Mouse (Mus musculus): ENCODE data around the gene Cacna1i. TPM values are rescaled to one million over a fixed set of nuclear protein-coding genes. Genes with fewer than 3 reads are reported as not detected.

Cacna1i gene
- total and polyA plus RNA-seq, 2 experiments from 2014 or later = 0.58 to 11.1 TPM

- Histone ChIP-seq H3K36me3 (ENCODE audit: insufficient read depth) (peaks cover 47% of the 10 kb centered on the region), H3K4me1 (ENCODE audit: insufficient read depth) (peaks cover 30% of the 10 kb centered on the region), H3K9ac (no peak overlapping the region), H3K9me3 (ENCODE audit: low read length) (no peaks in the 10 kb centered on the region), H3K27ac (ENCODE audit: low read depth, low read length) (peak overlapping the region; percentile 41; the same call in 1 of the 2 replicates), H3K27me3 (ENCODE audit: insufficient read depth, low read length) (no peaks in the 10 kb centered on the region), H3K4me3 (ENCODE audit: low read depth, low read length) (no peak overlapping the region), H3K4me2 (ENCODE audit: low read depth) (0 out of 2 replicates have a peak overlapping the region, but pooled peaks have one; percentile 97)
- 65% methylated on average over 11 of the region's 11 CpGs for WGBS
- TF ChIP-seq CTCF (IDR thresholded peaks at IDR 0.05; ENCODE audit: low read depth) = no peak
- ATAC-seq = no peak
- DNase-seq = no peak
Observed at GRCm38 (mm10) chr15:80258240-80259170, 28.5 kb upstream of the Cacna1i start.

- H3K27me3 ChIP-seq (ENCODE audit: insufficient read depth, low read length) = no peaks in the 10 kb centered on the region
- H3K4me3 ChIP-seq (ENCODE audit: low read depth, low read length) = no peak overlapping the region
- no peak overlapping the region for H3K4me2 ChIP-seq (ENCODE audit: low read depth)
- H3K27ac ChIP-seq (ENCODE audit: low read depth, low read length) = no peak overlapping the region
- H3K4me1 ChIP-seq (ENCODE audit: insufficient read depth) = peaks cover 24% of the 10 kb centered on the region
- no peaks in the 10 kb centered on the region for H3K9me3 ChIP-seq (ENCODE audit: low read length)
- H3K9ac ChIP-seq = no peak overlapping the region
- H3K36me3 ChIP-seq (ENCODE audit: insufficient read depth) = peaks cover 47% of the 10 kb centered on the region
- DNase-seq (no peak), ATAC-seq (no peak)
- no peak for TF ChIP-seq CTCF (IDR thresholded peaks at IDR 0.05; ENCODE audit: low read depth)
- 64% methylated on average over 8 of the region's 8 CpGs for WGBS
Observed at GRCm38 (mm10) chr15:80259406-80260045, 27.5 kb upstream of the Cacna1i start.

GRCm38 (mm10) chr15:80260677-80261076, 26.4 kb upstream of the Cacna1i start:
- Histone ChIP-seq H3K4me1 (ENCODE audit: insufficient read depth) (peaks cover 24% of the 10 kb centered on the region), H3K4me2 (ENCODE audit: low read depth) (no peak overlapping the region), H3K9me3 (ENCODE audit: low read length) (no peaks in the 10 kb centered on the region), H3K27me3 (ENCODE audit: insufficient read depth, low read length) (no peaks in the 10 kb centered on the region), H3K4me3 (ENCODE audit: low read depth, low read length) (no peak overlapping the region), H3K9ac (no peak overlapping the region), H3K36me3 (ENCODE audit: insufficient read depth) (peaks cover 47% of the 10 kb centered on the region), H3K27ac (ENCODE audit: low read depth, low read length) (no peak overlapping the region)
- ATAC-seq (0 out of 2 replicates have a peak, but pooled peaks have one; percentile 19), DNase-seq (peak; percentile 86)
- TF ChIP-seq CTCF (IDR thresholded peaks at IDR 0.05; ENCODE audit: low read depth) = peak; percentile 96
- 12% methylated on average over 3 of the region's 3 CpGs for whole genome bisulfite sequencing

GRCm38 (mm10) chr15:80261100-80261499, 25.9 kb upstream of the Cacna1i start:
- H3K27me3 ChIP-seq (ENCODE audit: insufficient read depth, low read length) = no peaks in the 10 kb centered on the region
- H3K4me1 ChIP-seq (ENCODE audit: insufficient read depth) = peaks cover 24% of the 10 kb centered on the region
- H3K9ac ChIP-seq = no peak overlapping the region
- peaks cover 47% of the 10 kb centered on the region for H3K36me3 ChIP-seq (ENCODE audit: insufficient read depth)
- no peak overlapping the region for H3K27ac ChIP-seq (ENCODE audit: low read depth, low read length)
- H3K4me2 ChIP-seq (ENCODE audit: low read depth) = no peak overlapping the region
- H3K4me3 ChIP-seq (ENCODE audit: low read depth, low read length) = no peak overlapping the region
- no peaks in the 10 kb centered on the region for H3K9me3 ChIP-seq (ENCODE audit: low read length)
- no peak for TF ChIP-seq CTCF (IDR thresholded peaks at IDR 0.05; ENCODE audit: low read depth)
- no peak for ATAC-seq
- DNase-seq = no peak
- WGBS = 87% methylated on average over 7 of the region's 7 CpGs

GRCm38 (mm10) chr15:80263610-80264575, 23.1 kb upstream of the Cacna1i start, which contains the start of gene Rps19bp1:
Gene Rps19bp1 (minus strand): TSS chr15:80264315.
- Histone ChIP-seq H3K9me3 (ENCODE audit: low read length) (no peaks in the 10 kb centered on the region), H3K9ac (peak within 1 kb of the TSS; percentile 77), H3K27ac (ENCODE audit: low read depth, low read length) (peak within 1 kb of the TSS; percentile 54; the same call in 1 of the 2 replicates), H3K4me3 (ENCODE audit: low read depth, low read length) (peak within 1 kb of the TSS; percentile 80), H3K4me2 (ENCODE audit: low read depth) (peak within 1 kb of the TSS; percentile 79), H3K27me3 (ENCODE audit: insufficient read depth, low read length) (no peaks in the 10 kb centered on the region), H3K4me1 (ENCODE audit: insufficient read depth) (peaks cover 9% of the 10 kb centered on the region; the same call in 1 of the 2 replicates), H3K36me3 (ENCODE audit: insufficient read depth) (peaks cover 19% of the 10 kb centered on the region)
- no peak for TF ChIP-seq CTCF (IDR thresholded peaks at IDR 0.05; ENCODE audit: low read depth)
- ATAC-seq = peak; percentile 95
- DNase-seq = peak; percentile 95
- WGBS = 2% methylated on average over 66 of the region's 66 CpGs

GRCm38 (mm10) chr15:80266281-80266680, 20.8 kb upstream of the Cacna1i start:
- Histone ChIP-seq H3K27ac (ENCODE audit: low read depth, low read length) (no peak overlapping the region), H3K36me3 (ENCODE audit: insufficient read depth) (peaks cover 2% of the 10 kb centered on the region; the same call in 1 of the 2 replicates), H3K9ac (no peak overlapping the region), H3K4me2 (ENCODE audit: low read depth) (no peak overlapping the region), H3K27me3 (ENCODE audit: insufficient read depth, low read length) (no peaks in the 10 kb centered on the region), H3K9me3 (ENCODE audit: low read length) (no peaks in the 10 kb centered on the region), H3K4me3 (ENCODE audit: low read depth, low read length) (no peak overlapping the region), H3K4me1 (ENCODE audit: insufficient read depth) (peaks cover 9% of the 10 kb centered on the region; the same call in 1 of the 2 replicates)
- ATAC-seq = peak; percentile 63; the same call in 1 of the 2 replicates
- DNase-seq = peak; percentile 87
- peak; percentile 94 for TF ChIP-seq CTCF (IDR thresholded peaks at IDR 0.05; ENCODE audit: low read depth)
- 0% methylated on average over 2 of the region's 2 CpGs for WGBS

Measured in forebrain, postnatal 0 days (tissue).